Mouse (Mus musculus): ENCODE results near the gene Pnpla6. TPM values are rescaled to one million over a fixed set of nuclear protein-coding genes. Genes with fewer than 3 reads are reported as not detected.

Gene Pnpla6
- polyA plus RNA-seq, 1 experiment from 2014 or later: 21.8 TPM

GRCm38 (mm10) chr8:3492901-3493844 lies 22.0 kb upstream of the Pnpla6 start, which contains the start of gene Zfp358:
Zfp358 (plus strand) TSS chr8:3493138.
- no peaks in the 10 kb centered on the region for H3K27me3 ChIP-seq

DNA sequence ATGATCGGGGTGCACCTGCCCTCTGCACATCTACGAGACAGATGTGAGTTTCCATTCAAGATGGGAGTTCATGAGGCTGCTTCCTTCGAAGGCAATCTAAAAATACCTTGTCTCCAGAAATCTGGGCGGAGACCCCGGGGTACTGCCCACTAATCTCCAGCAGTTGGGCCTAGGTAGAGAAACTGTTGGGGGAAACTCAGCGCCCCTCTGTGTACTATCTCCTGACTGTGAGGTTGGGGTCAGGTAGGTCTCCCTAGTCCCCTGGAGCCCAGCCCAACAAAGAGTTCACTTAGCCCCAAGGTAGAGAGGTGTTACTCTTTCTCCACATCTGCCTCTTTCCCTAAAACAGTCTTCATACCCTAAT lies 21.4 kb upstream of the Pnpla6 start:
- H3K4me1 ChIP-seq: peaks cover 13% of the 10 kb centered on the region; the same call in 1 of the 2 replicates
- peak overlapping the region; percentile 51 for H3K4me2 ChIP-seq
- H3K4me3 ChIP-seq: peak overlapping the region; percentile 88
- peaks cover 34% of the 10 kb centered on the region for H3K36me3 ChIP-seq
- no peaks in the 10 kb centered on the region for H3K27me3 ChIP-seq
- H3K9ac ChIP-seq: peak overlapping the region; percentile 98
- WGBS: 32% methylated on average over 6 of the region's 6 CpGs
- H3K9me3 ChIP-seq: no peaks in the 10 kb centered on the region
- ATAC-seq (ENCODE audit: insufficient number of reproducible peaks, low FRiP score, low TSS enrichment, low read depth): no peak
- H3K27ac ChIP-seq: peak overlapping the region; percentile 94

More at GRCm38 (mm10) chr8:3492901-3493844, 22.0 kb upstream of the Pnpla6 start, which contains the start of gene Zfp358:
- H3K36me3 ChIP-seq: peaks cover 33% of the 10 kb centered on the region
- H3K9ac ChIP-seq: peak within 1 kb of the TSS; percentile 98
- H3K4me1 ChIP-seq: peaks cover 13% of the 10 kb centered on the region; the same call in 1 of the 2 replicates
- WGBS: 1% methylated on average over 57 of the region's 64 CpGs
- peak within 1 kb of the TSS; percentile 94 for H3K27ac ChIP-seq
- peak; percentile 90 for ATAC-seq (ENCODE audit: insufficient number of reproducible peaks, low FRiP score, low TSS enrichment, low read depth)
- H3K9me3 ChIP-seq: no peaks in the 10 kb centered on the region
- peak within 1 kb of the TSS; percentile 88 for H3K4me3 ChIP-seq
- peak within 1 kb of the TSS; percentile 51 for H3K4me2 ChIP-seq

DNA sequence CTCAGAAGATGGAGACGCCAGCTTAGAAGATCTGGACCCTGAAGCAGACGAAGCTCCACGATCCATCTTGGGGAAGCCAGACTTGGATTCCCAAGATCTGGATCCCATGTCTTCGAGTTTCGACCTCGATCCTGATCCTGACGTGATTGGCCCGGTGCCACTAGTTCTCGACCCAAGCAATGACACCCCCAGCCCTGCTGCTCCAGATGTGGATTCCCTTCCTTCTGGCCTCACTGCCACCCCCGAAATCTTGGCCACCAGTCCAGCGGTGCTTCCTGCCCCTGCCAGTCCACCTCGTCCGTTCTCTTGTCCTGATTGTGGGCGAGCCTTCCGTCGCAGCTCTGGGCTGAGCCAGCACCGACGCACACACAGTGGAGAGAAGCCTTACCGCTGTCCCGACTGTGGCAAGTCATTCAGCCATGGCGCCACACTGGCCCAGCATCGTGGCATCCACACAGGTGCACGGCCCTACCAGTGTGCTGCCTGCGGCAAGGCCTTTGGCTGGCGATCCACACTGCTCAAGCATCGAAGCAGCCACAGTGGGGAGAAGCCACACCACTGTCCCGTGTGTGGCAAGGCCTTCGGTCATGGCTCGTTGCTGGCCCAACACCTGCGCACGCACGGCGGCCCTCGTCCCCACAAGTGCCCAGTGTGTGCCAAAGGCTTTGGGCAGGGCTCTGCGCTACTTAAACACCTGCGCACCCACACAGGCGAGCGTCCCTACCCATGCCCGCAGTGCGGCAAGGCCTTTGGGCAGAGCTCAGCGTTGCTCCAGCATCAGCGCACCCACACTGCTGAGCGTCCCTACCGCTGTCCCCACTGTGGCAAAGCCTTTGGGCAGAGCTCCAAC lies 19.4 kb upstream of the Pnpla6 start:
- H3K4me2 ChIP-seq: no peak overlapping the region
- H3K36me3 ChIP-seq: peaks cover 34% of the 10 kb centered on the region
- H3K9ac ChIP-seq: no peak overlapping the region
- WGBS: 96% methylated on average over 44 of the region's 44 CpGs
- no peak overlapping the region for H3K4me3 ChIP-seq
- H3K27ac ChIP-seq: no peak overlapping the region
- peaks cover 21% of the 10 kb centered on the region for H3K4me1 ChIP-seq
- H3K9me3 ChIP-seq: no peaks in the 10 kb centered on the region
- ATAC-seq (ENCODE audit: insufficient number of reproducible peaks, low FRiP score, low TSS enrichment, low read depth): no peak
- H3K27me3 ChIP-seq: no peaks in the 10 kb centered on the region

- no peak overlapping the region for H3K27ac ChIP-seq
Measured at GRCm38 (mm10) chr8:3496428-3496748, 18.8 kb upstream of the Pnpla6 start.

DNA sequence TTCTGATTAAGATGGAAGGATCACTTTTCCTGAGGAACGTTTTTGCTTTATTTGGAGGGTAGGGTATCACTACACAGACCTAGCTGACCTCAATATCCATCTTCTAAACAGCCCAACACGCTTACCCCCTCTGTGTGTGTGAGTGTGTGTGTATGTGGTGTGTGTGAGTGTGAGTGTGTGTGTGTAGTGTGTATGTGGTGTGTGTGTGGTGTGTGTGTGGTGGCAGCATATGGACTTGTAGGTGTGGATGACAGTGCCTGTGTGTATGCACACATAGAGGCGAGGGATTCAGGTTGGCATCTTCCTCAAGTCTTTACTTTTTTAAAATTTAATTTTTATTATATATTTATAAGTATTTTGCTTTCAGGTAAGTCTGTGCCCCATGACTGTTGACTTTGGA lies 16.6 kb upstream of the Pnpla6 start:
- peaks cover 28% of the 10 kb centered on the region for H3K4me1 ChIP-seq
- no peaks in the 10 kb centered on the region for H3K27me3 ChIP-seq
- H3K4me2 ChIP-seq: no peak overlapping the region
- no peak overlapping the region for H3K27ac ChIP-seq
- no peaks in the 10 kb centered on the region for H3K9me3 ChIP-seq
- H3K36me3 ChIP-seq: peaks cover 34% of the 10 kb centered on the region
- H3K4me3 ChIP-seq: no peak overlapping the region
- H3K9ac ChIP-seq: no peak overlapping the region
- no peak for ATAC-seq (ENCODE audit: insufficient number of reproducible peaks, low FRiP score, low TSS enrichment, low read depth)
- WGBS: 84% methylated on average over 3 of the region's 3 CpGs

More at GRCm38 (mm10) chr8:3496428-3496748, 18.8 kb upstream of the Pnpla6 start:
- H3K9ac ChIP-seq: no peak overlapping the region
- no peak overlapping the region for H3K4me2 ChIP-seq
- peaks cover 34% of the 10 kb centered on the region for H3K36me3 ChIP-seq
- peaks cover 27% of the 10 kb centered on the region for H3K4me1 ChIP-seq
- no peaks in the 10 kb centered on the region for H3K27me3 ChIP-seq
- H3K9me3 ChIP-seq: no peaks in the 10 kb centered on the region
- no peak for ATAC-seq (ENCODE audit: insufficient number of reproducible peaks, low FRiP score, low TSS enrichment, low read depth)
- WGBS: 91% methylated on average over 15 of the region's 15 CpGs
- H3K4me3 ChIP-seq: no peak overlapping the region

DNA sequence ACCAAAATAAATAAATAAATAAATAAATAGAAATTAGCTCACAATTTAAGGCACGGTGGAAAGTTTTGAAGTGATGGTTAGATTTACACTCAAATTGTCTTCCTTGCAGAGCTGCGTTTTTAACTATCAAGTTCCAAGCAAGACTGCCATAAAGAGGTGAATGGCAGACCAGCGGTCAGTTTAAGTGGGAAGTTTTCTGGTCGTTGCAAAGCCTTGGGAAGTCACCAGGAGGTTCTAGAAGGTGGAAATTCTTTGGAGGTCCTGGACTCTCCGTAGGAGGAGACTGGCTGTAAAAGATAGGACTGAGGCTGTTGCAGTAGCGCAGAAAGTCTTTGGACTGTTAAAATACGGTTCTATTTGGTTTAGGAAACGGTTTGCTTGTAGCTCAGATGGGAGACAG lies 15.4 kb upstream of the Pnpla6 start:
- peak overlapping the region; percentile 89 for H3K9ac ChIP-seq
- H3K4me2 ChIP-seq: peak overlapping the region; percentile 72
- H3K27ac ChIP-seq: peak overlapping the region; percentile 95
- 5% methylated on average over 8 of the region's 8 CpGs for WGBS
- no peaks in the 10 kb centered on the region for H3K27me3 ChIP-seq
- no peaks in the 10 kb centered on the region for H3K9me3 ChIP-seq
- H3K36me3 ChIP-seq: peaks cover 31% of the 10 kb centered on the region
- peaks cover 19% of the 10 kb centered on the region for H3K4me1 ChIP-seq
- peak; percentile 5; the same call in 1 of the 2 replicates for ATAC-seq (ENCODE audit: insufficient number of reproducible peaks, low FRiP score, low TSS enrichment, low read depth)
- H3K4me3 ChIP-seq: peak overlapping the region; percentile 88

- peak; percentile 86 for ATAC-seq (ENCODE audit: insufficient number of reproducible peaks, low FRiP score, low TSS enrichment, low read depth)
- Histone ChIP-seq H3K4me2 (peak within 1 kb of the TSS; percentile 72), H3K27ac (peak within 1 kb of the TSS; percentile 95), H3K9me3 (no peaks in the 10 kb centered on the region), H3K27me3 (no peaks in the 10 kb centered on the region), H3K4me3 (peak within 1 kb of the TSS; percentile 88), H3K9ac (peak within 1 kb of the TSS; percentile 89), H3K36me3 (peaks cover 29% of the 10 kb centered on the region), H3K4me1 (peaks cover 19% of the 10 kb centered on the region)
- under 1% methylated on average over 67 of the region's 70 CpGs for WGBS
Measured at GRCm38 (mm10) chr8:3500235-3501090, 14.7 kb upstream of the Pnpla6 start, which contains the start of gene Mcoln1. Mcoln1 (plus strand) TSS chr8:3500457.

DNA sequence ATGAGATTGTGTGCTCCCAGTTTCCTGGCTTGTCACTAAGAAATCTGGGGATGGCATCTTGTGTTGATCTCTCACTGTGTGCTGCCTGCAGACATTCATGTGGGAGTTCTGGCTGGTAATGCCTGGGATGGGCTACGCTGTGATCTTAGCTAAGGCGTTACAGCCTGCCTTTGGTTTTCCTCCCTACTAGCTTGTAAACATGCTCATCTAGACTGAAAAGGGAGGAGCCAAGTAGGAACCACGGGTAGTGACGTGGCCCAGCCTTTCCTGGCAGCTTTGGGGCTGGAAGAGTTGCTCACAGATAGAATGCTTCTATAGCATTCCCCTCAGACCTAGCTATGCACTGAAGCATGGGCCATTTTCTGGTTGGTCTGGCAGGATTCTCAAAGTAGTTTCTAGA lies 13.0 kb upstream of the Pnpla6 start:
- WGBS: 50% methylated on average over 4 of the region's 4 CpGs
- H3K4me3 ChIP-seq: no peak overlapping the region
- no peak overlapping the region for H3K4me2 ChIP-seq
- peaks cover 15% of the 10 kb centered on the region for H3K4me1 ChIP-seq
- no peak overlapping the region for H3K27ac ChIP-seq
- peaks cover 29% of the 10 kb centered on the region for H3K36me3 ChIP-seq
- H3K27me3 ChIP-seq: no peaks in the 10 kb centered on the region
- ATAC-seq (ENCODE audit: insufficient number of reproducible peaks, low FRiP score, low TSS enrichment, low read depth): no peak
- no peak overlapping the region for H3K9ac ChIP-seq
- H3K9me3 ChIP-seq: no peaks in the 10 kb centered on the region

DNA sequence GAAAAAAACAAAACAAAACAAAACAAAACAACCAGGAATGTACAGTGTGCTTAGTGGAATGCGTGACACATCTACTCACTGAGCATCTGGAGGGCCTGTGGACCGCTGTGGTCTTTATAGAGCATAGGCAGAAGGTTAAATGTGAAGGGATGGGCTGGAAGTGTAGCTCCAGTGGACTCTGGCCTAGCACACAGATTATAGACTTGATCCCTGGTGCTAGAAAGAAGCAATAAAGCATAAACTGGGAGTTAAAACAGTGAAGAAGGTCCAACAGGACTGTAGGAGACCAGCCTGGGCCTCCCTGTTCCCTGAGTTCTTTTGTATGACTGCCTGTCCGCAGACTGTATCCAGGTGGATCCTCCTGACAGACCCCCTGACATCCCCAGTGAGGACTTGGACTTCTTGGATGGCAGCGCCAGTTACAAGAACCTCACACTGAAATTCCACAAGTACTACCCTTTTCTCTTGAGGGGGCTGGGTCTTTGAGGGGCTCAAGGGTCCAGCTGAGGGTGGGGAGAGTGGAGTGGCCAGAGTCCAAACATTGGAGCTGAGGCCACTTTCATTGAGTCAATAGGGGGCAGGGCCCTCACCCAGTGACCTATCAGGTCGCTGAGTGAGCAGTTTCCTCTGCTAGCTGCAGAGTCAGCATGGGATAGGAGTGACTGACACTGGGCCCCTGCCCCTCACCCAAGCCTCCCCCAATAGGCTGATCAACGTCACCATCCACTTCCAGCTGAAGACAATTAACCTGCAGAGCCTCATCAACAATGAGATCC lies 7.0 kb upstream of the Pnpla6 start:
- H3K4me1 ChIP-seq: no peaks in the 10 kb centered on the region
- no peaks in the 10 kb centered on the region for H3K27me3 ChIP-seq
- no peak overlapping the region for H3K4me3 ChIP-seq
- no peak overlapping the region for H3K9ac ChIP-seq
- no peak overlapping the region for H3K27ac ChIP-seq
- no peak overlapping the region for H3K4me2 ChIP-seq
- H3K9me3 ChIP-seq: no peaks in the 10 kb centered on the region
- 82% methylated on average over 6 of the region's 6 CpGs for WGBS
- peaks cover 73% of the 10 kb centered on the region for H3K36me3 ChIP-seq
- ATAC-seq (ENCODE audit: insufficient number of reproducible peaks, low FRiP score, low TSS enrichment, low read depth): no peak

GRCm38 (mm10) chr8:3514681-3515247 lies 420 bp upstream of the Pnpla6 start:
- Histone ChIP-seq H3K27me3 (no peaks in the 10 kb centered on the region), H3K4me2 (peak overlapping the region; percentile 98), H3K4me1 (peaks cover 17% of the 10 kb centered on the region), H3K9me3 (no peaks in the 10 kb centered on the region), H3K4me3 (peak overlapping the region; percentile 74), H3K36me3 (peaks cover 40% of the 10 kb centered on the region), H3K9ac (0 out of 2 replicates have a peak overlapping the region, but pooled peaks have one; percentile 5), H3K27ac (peak overlapping the region; percentile 84)
- no peak for ATAC-seq (ENCODE audit: insufficient number of reproducible peaks, low FRiP score, low TSS enrichment, low read depth)
- WGBS: 25% methylated on average over 13 of the region's 13 CpGs

Data from limb, embryonic 15.5 days (tissue).